Mouse (Mus musculus): ENCODE data around the gene Qk.

- no peak for TF ChIP-seq MAFK (IDR thresholded peaks at IDR 0.05; ENCODE audit: insufficient read depth, low read depth, low read length)
- TF ChIP-seq HCFC1 (IDR thresholded peaks at IDR 0.05; ENCODE audit: borderline replicate concordance, insufficient read depth, low read length), result no peak
- TF ChIP-seq ZC3H11A (IDR thresholded peaks at IDR 0.05; ENCODE audit: borderline replicate concordance, low read depth, low read length), result no peak
- no peak for TF ChIP-seq CHD2 (IDR thresholded peaks at IDR 0.05; ENCODE audit: low read depth, low read length)
- TF ChIP-seq ZNF384 (IDR thresholded peaks at IDR 0.05; ENCODE audit: low read depth, low read length), result no peak
Measured at GRCm38 (mm10) chr17:10321092-10321491, 1.4 kb upstream of the Qk start.

Measured in ES-E14 (cell line).